Mouse (Mus musculus): ENCODE data around the gene Uqcrc2. TPM values are rescaled to one million over a fixed set of nuclear protein-coding genes. Genes with fewer than 3 reads are reported as not detected.

The Uqcrc2 gene
- 100 to 1,000 TPM; 945 to 970 TPM for total RNA-seq (2021)

GRCm38 (mm10) chr7:120634711-120635361 lies at the start of gene Uqcrc2:
Uqcrc2 (plus strand) TSS chr7:120635176.
- peak; percentile 91 for DNase-seq
- intact Hi-C loops (cut with DNase I): loop anchor here (5.0 to 10.0 kb wide), 4 partner anchors 190 to 510 kb away; partner anchors contain the start of gene Polr3e

DNA sequence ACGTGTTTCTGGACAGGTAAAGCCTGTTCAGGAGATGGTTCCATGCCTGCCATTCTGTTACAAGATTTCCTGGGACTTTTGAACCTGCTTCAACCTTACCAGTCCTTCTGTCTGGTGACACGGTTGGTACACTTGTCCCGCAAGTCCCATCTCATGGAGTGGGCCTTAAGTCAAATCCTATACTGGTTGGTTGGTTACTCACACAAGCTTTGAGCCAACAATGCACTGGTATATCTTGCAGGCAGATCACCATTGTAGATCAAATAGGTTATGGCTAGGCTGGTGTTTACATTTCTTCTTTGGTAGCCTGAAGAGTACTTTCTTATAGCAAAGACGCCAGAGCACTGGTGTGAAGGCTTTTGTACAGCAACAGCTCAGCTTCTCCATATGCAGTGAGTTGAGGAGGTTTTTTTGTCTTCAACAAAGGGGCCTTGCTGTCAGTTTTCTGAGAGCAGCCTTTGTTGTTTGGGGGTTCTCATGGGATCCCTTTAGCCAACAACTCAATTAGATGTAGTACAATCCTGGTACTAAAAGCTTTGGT lies 37.7 kb upstream of the Uqcrc2 start:
- no peak for DNase-seq
- intact Hi-C loops (cut with DNase I): no loop called here

GRCm38 (mm10) chr7:120597744-120598243 lies 37.2 kb upstream of the Uqcrc2 start:
- peak; percentile 5 to 12 for DNase-seq
- intact Hi-C loops (cut with DNase I): no loop called here

DNA sequence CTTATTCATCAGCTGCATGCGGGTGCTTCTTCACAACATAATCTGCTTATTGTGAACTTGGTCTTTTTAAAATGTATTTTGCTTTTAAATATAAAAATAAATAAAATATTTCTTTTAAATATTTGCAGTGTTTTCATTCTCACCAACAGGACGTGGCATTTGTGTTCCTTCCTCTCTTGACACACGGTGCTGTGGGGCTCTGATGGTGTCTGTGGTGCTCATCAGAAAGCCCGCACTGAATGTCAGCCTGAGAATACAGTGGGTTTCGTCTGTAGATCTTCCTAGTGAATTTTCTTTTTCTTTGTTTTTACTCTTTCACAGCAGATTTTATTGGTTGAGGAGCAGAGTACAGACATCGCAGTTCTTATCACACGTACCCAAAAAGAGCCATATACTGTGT lies 36.6 kb upstream of the Uqcrc2 start:
- no peak for DNase-seq
- intact Hi-C loops (cut with DNase I): no loop called here

DNA sequence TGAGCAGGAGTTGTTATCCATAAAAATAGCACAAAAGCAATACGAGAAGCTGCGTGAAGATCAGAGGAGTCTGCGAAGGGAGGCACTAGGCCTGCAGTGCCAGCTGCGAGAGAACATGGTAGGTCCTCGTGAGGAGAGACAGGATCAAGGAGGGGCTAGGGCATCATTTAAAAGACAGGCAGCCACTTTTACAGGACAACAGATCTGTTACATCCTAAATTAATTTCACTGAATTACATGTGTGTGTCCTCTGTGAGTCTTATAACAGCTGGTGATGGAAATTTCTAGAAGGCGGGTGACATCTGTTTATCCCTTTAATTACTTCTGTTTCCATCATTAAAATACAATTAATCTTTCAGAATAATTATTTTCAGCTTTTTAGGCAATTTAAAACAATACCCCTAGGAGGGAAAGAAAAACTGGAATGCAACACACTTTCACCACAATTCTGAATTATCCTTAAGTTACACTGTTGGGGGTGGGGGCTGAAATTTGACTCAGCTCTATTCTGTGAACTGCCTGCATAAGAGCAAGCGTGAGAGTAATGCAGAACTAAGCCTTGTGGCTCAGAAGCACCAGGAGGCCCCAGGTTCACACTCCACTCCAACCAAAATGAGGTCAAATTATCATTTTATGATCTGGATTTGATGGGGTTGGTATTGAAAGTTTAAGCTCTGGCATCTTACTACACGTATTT lies 14.8 kb upstream of the Uqcrc2 start:
- intact Hi-C loops (cut with DNase I): no loop called here
- DNase-seq: no peak

GRCm38 (mm10) chr7:120620841-120621240 lies 14.1 kb upstream of the Uqcrc2 start:
- intact Hi-C loops (cut with DNase I): no loop called here
- no peak for DNase-seq

DNA sequence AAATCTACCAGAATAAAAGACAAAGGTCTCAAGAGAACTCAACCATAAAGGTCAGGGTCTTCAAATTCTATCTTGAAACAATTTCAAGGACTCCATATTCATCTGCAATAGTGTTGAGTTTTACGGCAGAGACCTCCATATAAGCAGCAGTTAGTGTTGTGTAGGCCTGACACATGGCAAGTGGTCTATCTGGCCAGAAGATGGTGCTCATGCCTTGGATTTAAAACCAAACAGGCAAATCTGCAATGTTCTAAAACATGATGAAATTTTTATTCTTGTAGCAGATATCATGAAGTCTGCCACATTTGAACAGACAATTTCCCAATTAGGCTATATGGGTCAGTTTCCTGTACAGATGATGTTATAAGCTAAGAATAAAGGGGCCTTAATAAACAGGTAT lies 2.5 kb upstream of the Uqcrc2 start:
- intact Hi-C loops (cut with DNase I): loop anchor here (5.0 to 10.0 kb wide), 4 partner anchors 192 to 508 kb away; partner anchors contain the start of gene Polr3e
- peak; percentile 32 to 36 for DNase-seq

- DNase-seq: peak; percentile 14 to 23
- intact Hi-C loops (cut with DNase I): loop anchor here (5.0 to 10.0 kb wide), 4 partner anchors 190 to 510 kb away; partner anchors contain the start of gene Polr3e
Observed at GRCm38 (mm10) chr7:120634301-120634700, 675 bp upstream of the Uqcrc2 start.

GRCm38 (mm10) chr7:120635362-120635781 lies 396 bp downstream of the Uqcrc2 start:
- intact Hi-C loops (cut with DNase I): loop anchor here (10.0 kb wide), 3 partner anchors 189 to 511 kb away; partner anchors contain the start of gene Polr3e
- DNase-seq: no peak

GRCm38 (mm10) chr7:120635821-120636220 lies 845 bp downstream of the Uqcrc2 start:
- intact Hi-C loops (cut with DNase I): loop anchor here (10.0 kb wide), 3 partner anchors 189 to 511 kb away; partner anchors contain the start of gene Polr3e
- DNase-seq: peak; percentile 20 to 23

DNA sequence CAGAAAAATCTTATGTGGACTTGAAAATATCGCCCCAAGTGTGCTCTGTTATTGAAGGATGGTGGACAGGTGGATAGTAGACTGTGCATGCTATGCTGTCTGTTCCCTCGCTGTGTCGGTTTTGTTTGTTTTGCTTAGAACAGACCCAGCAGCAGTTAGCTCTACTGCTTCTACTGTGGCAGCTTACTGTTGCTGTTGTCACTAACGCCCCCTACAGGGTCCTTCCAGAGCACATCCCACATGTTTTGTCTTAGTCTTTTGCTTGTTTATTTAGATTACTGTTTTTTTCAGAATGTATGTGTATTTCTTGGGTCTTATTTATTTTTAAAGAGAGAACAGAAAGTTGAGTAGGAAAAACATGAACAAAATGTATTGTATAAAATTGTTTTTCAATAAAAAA lies 8.2 kb downstream of the Uqcrc2 start:
- intact Hi-C loops (cut with DNase I): no loop called here
- DNase-seq: no peak

DNA sequence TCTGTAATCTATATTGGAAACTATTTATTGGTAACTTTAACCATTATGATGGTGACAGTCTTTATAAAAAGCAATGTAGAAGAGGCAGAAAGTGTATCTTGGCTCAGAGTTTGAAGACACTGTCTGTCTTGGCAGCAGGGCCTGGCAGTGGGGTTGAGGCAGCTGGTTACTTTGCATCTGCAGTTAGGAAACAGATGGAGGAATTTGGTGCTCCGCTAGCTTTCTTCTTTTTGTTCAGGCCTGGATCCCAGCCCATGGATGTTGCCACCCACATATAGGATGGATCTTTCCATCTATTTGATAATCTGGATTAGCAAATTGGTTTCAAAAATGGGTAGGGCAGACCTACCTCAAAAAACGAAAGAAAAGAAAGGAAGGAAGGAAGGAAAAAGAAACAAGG lies 12.9 kb downstream of the Uqcrc2 start:
- no peak for DNase-seq
- intact Hi-C loops (cut with DNase I): no loop called here

DNA sequence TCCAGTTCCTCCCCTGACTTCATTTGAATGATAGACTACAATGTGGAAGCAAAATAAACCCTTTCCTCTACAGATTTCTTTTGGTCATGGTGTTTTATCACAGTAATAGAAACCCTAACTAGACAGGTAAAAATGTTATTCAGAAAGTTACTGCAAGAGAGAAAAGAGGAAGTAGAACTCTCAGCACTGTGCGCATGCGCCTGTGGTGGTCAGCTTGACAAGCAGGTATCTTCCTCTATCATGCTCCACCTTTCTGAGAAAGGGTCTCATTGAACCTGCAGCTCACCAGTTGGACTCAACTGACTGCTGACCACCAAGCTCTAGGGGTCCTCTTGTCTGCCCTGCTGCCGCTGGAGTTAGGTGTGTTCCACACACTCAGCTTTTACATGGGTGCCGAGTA lies 27.1 kb downstream of the Uqcrc2 start:
- no peak for DNase-seq
- intact Hi-C loops (cut with DNase I): no loop called here

DNA sequence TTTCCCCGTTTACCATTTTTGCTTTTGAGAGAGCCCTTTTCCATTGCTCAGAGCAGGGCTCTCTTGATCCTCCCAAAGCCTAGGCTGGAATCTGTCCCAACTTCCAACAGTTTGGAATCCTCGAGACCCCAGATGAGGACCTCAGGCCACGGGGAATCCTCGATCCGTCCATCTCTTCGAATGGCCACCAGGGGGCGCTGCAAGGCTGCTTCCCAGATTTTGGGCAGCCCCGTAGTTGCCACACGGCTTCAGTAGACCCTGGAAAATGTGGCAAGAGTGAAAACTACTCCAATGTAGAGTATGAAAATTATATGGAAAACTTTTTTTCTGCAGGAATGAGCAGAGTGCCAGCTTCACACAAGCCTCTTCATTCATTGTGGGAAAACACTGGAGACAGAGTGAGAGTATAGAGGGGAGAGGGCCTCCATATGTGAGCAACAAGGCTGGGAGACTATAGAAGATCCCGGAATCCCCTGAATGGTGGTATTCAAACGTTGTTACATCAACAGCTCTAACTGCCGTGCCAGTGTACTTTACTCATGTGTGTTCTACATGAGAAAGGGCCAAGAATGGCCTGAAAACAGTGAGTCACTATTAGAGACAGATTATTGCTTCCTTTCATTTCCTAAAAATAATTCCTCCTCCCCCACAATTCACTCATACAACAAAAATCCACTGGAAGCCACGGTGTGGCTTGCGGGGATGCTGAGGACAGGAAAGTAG lies 35.3 kb downstream of the Uqcrc2 start, which contains the start of gene Pdzd9:
Pdzd9 (minus strand) TSS at position 191 of the 723 bp plus-strand sequence.
- peak; percentile 79 to 89 for DNase-seq
- intact Hi-C loops (cut with DNase I): loop anchor here (1.0 to 10.0 kb wide), 4 partner anchors 57 to 244 kb away; partner anchors contain the start of gene Polr3e

- no peak for DNase-seq
- intact Hi-C loops (cut with DNase I): loop anchor here (10.0 kb wide), 1 partner anchor 244 kb away; the partner anchor contains the start of gene Polr3e
Observed at GRCm38 (mm10) chr7:120671271-120671670, 36.3 kb downstream of the Uqcrc2 start.

DNA sequence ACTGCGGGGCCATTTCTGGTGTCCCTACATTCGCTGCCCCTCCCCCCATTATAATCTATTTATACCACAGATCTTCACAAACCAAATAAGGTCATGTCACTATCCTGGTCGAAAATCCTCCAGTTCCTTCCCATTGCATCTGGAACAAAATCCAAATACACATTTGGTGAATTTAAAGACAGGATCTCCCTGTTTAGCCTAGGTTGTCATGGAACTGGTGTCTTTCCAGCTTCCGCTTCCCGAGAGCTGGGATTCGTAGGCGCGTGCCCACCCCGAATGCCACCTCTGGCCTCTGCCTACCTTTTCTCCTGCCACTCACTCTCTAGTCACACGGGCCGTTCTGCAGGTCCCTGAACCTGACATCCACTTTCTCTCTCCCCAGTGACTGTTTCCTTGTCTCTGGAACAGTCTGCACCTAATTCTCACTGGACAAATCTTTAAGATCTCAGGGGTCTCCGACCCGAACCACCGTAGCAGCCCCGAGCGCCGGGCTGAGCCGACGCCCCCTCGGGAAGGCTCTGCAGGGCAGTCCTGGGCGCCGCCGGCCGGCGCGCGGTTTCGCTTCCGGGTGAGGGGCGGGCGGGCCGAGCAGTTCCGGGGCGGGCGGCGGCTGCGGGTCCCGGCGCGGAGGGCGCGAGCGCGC lies 42.1 kb downstream of the Uqcrc2 start, which contains the start of gene Mosmo:
Mosmo (plus strand) TSS at position 618 of the 643 bp plus-strand sequence.
- peak; percentile 81 to 84 for DNase-seq
- intact Hi-C loops (cut with DNase I): loop anchor here (2.0 to 10.0 kb wide), 2 partner anchors 52 to 238 kb away; partner anchors contain the start of gene Polr3e

GRCm38 (mm10) chr7:120677764-120678531 lies 43.0 kb downstream of the Uqcrc2 start:
- intact Hi-C loops (cut with DNase I): loop anchor here (2.0 to 10.0 kb wide), 2 partner anchors 51 to 237 kb away; partner anchors contain the start of gene Polr3e
- peak in 1 of 2 experiments; percentile 53 for DNase-seq

- DNase-seq: no peak
- intact Hi-C loops (cut with DNase I): loop anchor here (10.0 kb wide), 1 partner anchor 236 kb away; the partner anchor contains the start of gene Polr3e
Observed at GRCm38 (mm10) chr7:120679023-120679422, 44.0 kb downstream of the Uqcrc2 start.

DNA sequence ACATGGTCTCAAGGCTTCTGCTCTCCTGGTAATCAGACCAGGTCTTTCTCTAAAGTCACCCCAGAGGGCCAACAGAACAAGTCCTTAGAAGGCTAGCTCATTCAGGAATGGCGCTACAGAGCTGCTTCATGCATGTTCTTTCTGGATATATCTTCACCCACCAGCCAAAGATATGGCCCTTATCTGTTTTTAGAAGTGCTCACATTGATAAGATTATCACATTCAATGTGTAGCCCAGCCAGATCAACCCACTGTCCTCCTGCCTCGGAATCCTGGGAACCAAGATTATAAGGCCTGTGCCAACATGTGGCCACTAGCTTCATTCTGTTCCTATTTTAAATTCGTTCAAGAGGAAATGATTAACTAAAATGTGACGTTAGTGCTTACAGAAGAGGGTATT lies 47.0 kb downstream of the Uqcrc2 start:
- intact Hi-C loops (cut with DNase I): no loop called here
- DNase-seq: no peak
